Mouse (Mus musculus): ENCODE data around the gene Miip. TPM values are rescaled to one million over a fixed set of nuclear protein-coding genes. Genes with fewer than 3 reads are reported as not detected.

The Miip gene
- polyA plus RNA-seq, 1 experiment from 2014 or later = 46.1 TPM

DNA sequence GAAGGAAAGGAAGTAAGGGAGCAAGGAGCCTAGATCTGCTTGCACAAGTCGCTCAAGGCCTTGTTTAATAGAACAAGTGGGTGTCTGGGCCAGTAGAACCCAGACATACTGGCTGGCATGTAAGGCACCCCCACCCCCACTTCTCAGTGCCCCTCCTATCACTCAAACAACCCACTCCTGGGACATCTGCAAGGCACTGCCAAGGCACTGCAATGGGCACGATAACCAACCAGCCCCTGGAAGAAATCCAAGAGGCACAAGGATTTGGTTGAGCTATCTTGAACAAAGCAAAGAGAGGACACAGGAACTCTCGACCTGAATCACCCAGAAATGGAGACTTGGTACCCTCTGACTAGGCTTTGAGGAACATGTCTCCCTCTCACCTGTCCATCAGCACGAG, 19.6 kb upstream of the Miip start:
- peaks cover 88% of the 10 kb centered on the region for H3K36me3 ChIP-seq
- no peak for ATAC-seq (ENCODE audit: low FRiP score)
- H3K4me3 ChIP-seq = no peak overlapping the region
- H3K9me3 ChIP-seq (replicated peaks) = no peaks in the 10 kb centered on the region
- H3K9ac ChIP-seq = no peak overlapping the region
- no peaks in the 10 kb centered on the region for H3K4me1 ChIP-seq
- no peak overlapping the region for H3K27ac ChIP-seq
- 91% methylated on average over 4 of the region's 4 CpGs for WGBS
- H3K4me2 ChIP-seq (replicated peaks) = no peak overlapping the region
- no peaks in the 10 kb centered on the region for H3K27me3 ChIP-seq

DNA sequence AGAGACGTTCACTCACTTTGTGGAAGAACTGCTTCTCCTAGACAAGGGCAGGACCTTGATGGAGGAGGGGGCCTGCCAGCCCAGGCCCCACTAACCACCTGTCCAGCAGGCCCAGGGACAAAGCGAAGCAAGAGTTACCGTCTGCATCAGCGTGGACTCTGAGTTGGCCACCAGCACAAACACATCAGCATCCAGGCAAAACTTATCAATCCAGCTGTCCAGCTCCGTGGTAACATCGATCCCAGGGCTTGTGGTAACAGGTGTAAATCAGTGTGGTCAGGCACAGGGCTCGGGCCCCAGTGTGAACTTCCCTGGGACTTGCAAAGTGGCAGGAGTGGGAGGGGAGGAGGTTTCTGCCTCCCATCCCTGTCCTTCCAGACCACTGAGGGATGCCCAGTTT, 18.7 kb upstream of the Miip start:
- WGBS = 92% methylated on average over 7 of the region's 7 CpGs
- H3K36me3 ChIP-seq = peaks cover 88% of the 10 kb centered on the region

DNA sequence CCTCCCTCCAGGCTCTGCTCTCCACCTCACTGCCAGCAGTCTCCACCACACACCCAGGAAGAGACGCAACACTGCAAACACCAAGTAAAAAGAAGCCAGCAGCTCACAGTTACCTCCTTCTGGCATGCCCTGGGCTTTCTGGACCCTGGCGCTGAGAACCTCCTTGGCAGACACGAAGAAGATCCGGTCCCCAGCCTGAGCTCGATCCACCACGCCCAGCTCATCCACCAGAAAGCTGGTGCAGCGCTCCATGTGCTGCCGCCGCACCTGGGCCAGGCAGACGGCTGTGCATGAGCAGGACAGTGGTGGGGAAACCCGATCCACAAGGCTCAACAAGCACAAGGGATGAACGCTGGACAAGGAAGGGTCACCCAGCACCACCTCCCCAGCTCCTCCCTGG, 17.5 kb upstream of the Miip start:
- Histone ChIP-seq H3K27me3 (no peaks in the 10 kb centered on the region), H3K9ac (no peak overlapping the region), H3K9me3 (replicated peaks) (no peaks in the 10 kb centered on the region), H3K36me3 (peaks cover 92% of the 10 kb centered on the region), H3K27ac (no peak overlapping the region), H3K4me2 (replicated peaks) (no peak overlapping the region), H3K4me1 (no peaks in the 10 kb centered on the region), H3K4me3 (no peak overlapping the region)
- ATAC-seq (ENCODE audit: low FRiP score) = no peak
- WGBS = 95% methylated on average over 12 of the region's 12 CpGs

More for the DNA sequence above, 18.7 kb upstream of the Miip start:
- Histone ChIP-seq H3K27me3 (no peaks in the 10 kb centered on the region), H3K4me1 (no peaks in the 10 kb centered on the region), H3K4me3 (no peak overlapping the region), H3K4me2 (replicated peaks) (no peak overlapping the region), H3K9ac (no peak overlapping the region), H3K27ac (no peak overlapping the region), H3K9me3 (replicated peaks) (no peaks in the 10 kb centered on the region)
- ATAC-seq (ENCODE audit: low FRiP score) = no peak

DNA sequence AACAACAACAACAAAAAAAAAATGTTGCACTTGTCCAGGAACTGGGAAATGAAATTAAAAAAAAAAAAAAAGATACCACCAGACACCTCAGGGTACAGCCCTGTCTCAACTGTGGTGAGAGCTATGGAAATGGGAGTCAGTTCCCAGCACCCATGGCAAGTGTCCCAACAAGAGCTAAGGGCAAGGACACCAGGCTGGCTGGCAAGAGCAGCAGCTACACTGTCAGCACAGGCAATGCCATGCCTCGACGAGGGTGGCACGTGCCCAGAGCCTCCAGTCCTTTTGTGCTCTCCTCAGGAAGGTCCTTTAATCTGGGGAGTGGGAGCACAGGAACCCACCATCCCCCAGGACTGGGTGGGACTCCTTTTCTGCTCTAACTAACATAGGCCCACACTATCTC, 15.5 kb upstream of the Miip start:
- 95% methylated on average over 3 of the region's 3 CpGs for WGBS
- no peaks in the 10 kb centered on the region for H3K4me1 ChIP-seq
- no peak for ATAC-seq (ENCODE audit: low FRiP score)
- H3K4me2 ChIP-seq (replicated peaks) = no peak overlapping the region
- H3K4me3 ChIP-seq = no peak overlapping the region
- no peaks in the 10 kb centered on the region for H3K9me3 ChIP-seq (replicated peaks)
- H3K9ac ChIP-seq = no peak overlapping the region
- no peak overlapping the region for H3K27ac ChIP-seq
- H3K27me3 ChIP-seq = no peaks in the 10 kb centered on the region
- peaks cover 94% of the 10 kb centered on the region for H3K36me3 ChIP-seq

DNA sequence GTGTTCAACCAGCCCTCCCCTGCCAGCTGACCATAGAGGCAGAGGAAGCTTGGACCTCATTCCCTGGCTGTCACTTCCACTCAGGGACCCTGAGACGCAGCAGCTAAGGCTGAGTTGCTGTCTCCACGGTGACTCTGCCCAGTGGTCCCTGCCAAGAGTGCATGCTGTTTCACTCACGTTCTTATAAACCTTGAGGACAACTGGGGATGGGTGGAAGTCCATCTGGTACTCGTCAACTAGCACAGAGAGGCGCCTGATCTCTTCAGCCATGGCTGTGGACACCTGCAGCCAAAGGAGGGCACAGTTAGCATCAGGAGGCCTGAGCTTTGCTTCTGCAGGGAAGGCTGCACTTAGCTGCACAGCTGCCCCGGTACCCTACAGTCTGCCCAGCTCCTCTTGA, 14.4 kb upstream of the Miip start:
- H3K36me3 ChIP-seq = peaks cover 96% of the 10 kb centered on the region
- H3K4me1 ChIP-seq = no peaks in the 10 kb centered on the region
- 88% methylated on average over 6 of the region's 6 CpGs for WGBS
- no peak overlapping the region for H3K27ac ChIP-seq
- H3K4me2 ChIP-seq (replicated peaks) = no peak overlapping the region
- H3K9ac ChIP-seq = no peak overlapping the region
- H3K4me3 ChIP-seq = no peak overlapping the region
- no peaks in the 10 kb centered on the region for H3K27me3 ChIP-seq
- no peaks in the 10 kb centered on the region for H3K9me3 ChIP-seq (replicated peaks)
- ATAC-seq (ENCODE audit: low FRiP score) = no peak

DNA sequence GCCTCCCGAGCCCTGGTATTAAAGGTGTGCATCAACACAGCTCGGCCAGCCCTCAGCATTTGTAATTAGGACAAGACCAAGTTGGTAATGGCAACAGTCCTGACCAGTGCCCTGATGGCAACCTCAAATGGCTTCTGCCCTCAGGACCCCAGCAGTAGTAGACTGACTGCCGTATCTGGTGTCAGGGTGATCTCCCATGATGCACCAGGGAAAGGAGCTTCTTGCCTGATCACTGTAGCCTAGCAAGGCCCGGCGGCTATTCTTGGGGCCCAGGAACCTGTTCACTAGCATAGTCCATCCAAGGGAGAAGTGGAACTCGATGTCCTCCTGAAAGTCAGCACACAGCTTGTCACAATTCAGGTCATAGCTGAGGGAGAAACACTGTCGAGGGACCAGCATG, 13.2 kb upstream of the Miip start:
- Histone ChIP-seq H3K4me1 (no peaks in the 10 kb centered on the region), H3K27me3 (no peaks in the 10 kb centered on the region), H3K9me3 (replicated peaks) (no peaks in the 10 kb centered on the region), H3K36me3 (peaks cover 94% of the 10 kb centered on the region), H3K27ac (no peak overlapping the region), H3K9ac (no peak overlapping the region), H3K4me2 (replicated peaks) (no peak overlapping the region), H3K4me3 (no peak overlapping the region)
- WGBS = 94% methylated on average over 7 of the region's 7 CpGs
- ATAC-seq (ENCODE audit: low FRiP score) = no peak

DNA sequence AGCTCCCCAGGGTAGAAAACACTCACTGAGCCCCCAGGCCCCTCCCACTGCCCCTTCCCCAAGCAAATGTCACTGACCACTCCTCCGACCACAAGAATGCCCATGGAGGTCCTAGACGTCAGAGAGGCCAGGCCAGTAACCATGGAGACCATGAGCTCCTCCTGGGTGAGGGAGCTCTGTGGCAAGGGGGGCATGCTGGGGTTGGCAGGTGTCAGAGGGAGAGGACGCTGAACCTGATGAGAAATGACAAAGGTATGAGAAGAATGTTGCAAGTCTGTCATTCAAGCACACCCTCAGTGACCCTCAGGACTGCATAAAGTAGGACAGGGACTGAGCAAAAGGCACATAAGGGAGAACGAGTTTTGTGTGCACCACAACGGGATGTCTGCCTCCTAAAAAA, 11.2 kb upstream of the Miip start:
- Histone ChIP-seq H3K27me3 (no peaks in the 10 kb centered on the region), H3K27ac (no peak overlapping the region), H3K9ac (no peak overlapping the region), H3K4me3 (no peak overlapping the region), H3K36me3 (peaks cover 95% of the 10 kb centered on the region), H3K4me2 (replicated peaks) (no peak overlapping the region), H3K9me3 (replicated peaks) (no peaks in the 10 kb centered on the region), H3K4me1 (no peaks in the 10 kb centered on the region)
- no peak for ATAC-seq (ENCODE audit: low FRiP score)
- 59% methylated on average over 5 of the region's 5 CpGs for WGBS

DNA sequence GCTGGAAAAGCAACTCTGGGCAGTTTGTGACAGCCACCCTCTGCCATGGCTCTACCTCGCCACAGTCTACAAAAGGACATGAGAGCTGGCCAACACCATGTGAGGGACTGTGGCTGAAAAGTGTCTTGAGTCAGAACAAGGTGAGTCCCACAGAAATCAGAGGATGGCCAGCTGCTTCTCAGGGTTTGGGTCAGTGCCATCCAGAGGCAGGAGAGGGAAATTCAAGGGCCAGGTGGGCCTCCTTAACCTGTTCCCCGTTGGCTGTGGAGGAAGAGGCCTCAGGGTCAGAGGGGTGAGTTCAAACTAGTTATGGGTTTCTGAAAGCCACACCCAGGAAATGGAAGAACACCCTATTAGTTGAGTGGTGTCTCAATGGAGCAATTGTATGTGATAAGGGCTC, 10.8 kb upstream of the Miip start:
- H3K4me3 ChIP-seq = no peak overlapping the region
- no peak overlapping the region for H3K9ac ChIP-seq
- peaks cover 95% of the 10 kb centered on the region for H3K36me3 ChIP-seq
- no peaks in the 10 kb centered on the region for H3K27me3 ChIP-seq
- whole genome bisulfite sequencing = 79% methylated on average over 2 of the region's 2 CpGs
- no peak overlapping the region for H3K4me2 ChIP-seq (replicated peaks)
- no peak overlapping the region for H3K27ac ChIP-seq
- no peak for ATAC-seq (ENCODE audit: low FRiP score)
- no peaks in the 10 kb centered on the region for H3K9me3 ChIP-seq (replicated peaks)
- no peaks in the 10 kb centered on the region for H3K4me1 ChIP-seq

DNA sequence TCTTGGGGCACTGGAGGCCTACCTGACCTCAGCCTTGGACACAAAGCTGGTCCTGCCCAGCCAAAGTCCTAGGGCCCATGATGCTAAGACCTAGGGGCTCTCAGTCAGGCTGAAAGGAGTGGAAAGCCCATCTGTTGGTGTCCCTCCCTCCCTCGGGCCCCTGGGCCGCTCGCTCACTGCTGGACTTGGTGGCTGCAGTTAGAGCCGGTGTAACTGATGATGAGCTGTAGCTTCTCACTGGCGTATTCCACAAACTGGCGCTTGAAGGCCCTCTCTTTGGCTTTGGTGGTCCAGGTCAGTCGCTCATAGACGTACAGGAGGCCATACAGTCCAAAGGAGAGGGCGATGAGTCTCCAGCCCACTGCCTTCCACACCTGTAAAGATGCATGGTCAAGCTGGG, 9.9 kb upstream of the Miip start:
- H3K27ac ChIP-seq = no peak overlapping the region
- no peak for ATAC-seq (ENCODE audit: low FRiP score)
- peaks cover 96% of the 10 kb centered on the region for H3K36me3 ChIP-seq
- H3K4me1 ChIP-seq = no peaks in the 10 kb centered on the region
- H3K4me2 ChIP-seq (replicated peaks) = no peak overlapping the region
- no peak overlapping the region for H3K4me3 ChIP-seq
- H3K9me3 ChIP-seq (replicated peaks) = no peaks in the 10 kb centered on the region
- H3K27me3 ChIP-seq = no peaks in the 10 kb centered on the region
- H3K9ac ChIP-seq = no peak overlapping the region
- WGBS = 95% methylated on average over 9 of the region's 9 CpGs

DNA sequence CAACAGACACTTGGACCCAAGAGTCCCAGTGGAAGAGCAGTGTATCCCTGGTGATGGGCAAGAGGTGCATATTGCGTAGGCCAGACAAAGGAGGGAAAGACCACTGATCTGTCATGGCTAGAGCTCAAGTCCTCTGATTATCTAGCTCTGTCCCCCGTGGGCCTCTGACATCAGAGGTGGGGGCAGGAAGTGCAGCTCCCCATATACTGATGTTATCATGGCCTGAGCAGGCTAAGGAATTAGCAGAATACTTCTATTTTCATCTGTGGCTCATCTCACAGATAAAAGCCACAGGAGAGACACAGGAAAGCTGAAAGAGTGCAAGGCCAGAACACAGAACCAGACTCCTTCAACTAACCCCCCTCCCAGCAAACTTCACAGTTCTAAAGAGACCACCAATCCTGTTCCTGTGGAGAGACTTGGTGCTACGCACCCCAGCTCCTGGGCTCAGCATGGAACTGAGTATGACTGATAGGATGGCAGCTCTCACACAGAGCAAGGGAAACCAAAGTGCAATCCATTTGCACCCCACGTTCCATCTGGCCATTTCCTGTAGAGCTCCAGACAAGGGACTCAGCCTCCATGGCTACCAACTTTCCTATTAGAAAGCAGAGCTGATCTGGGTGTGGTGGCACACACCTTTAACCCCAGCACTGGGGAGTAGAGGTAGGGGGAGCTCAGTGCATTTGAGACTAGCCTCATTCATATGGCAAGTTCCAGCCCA, 7.4 kb upstream of the Miip start:
- no peaks in the 10 kb centered on the region for H3K4me1 ChIP-seq
- ATAC-seq (ENCODE audit: low FRiP score) = no peak
- peaks cover 93% of the 10 kb centered on the region for H3K36me3 ChIP-seq
- no peaks in the 10 kb centered on the region for H3K27me3 ChIP-seq
- no peak overlapping the region for H3K9ac ChIP-seq
- no peak overlapping the region for H3K27ac ChIP-seq
- no peaks in the 10 kb centered on the region for H3K9me3 ChIP-seq (replicated peaks)
- no peak overlapping the region for H3K4me3 ChIP-seq
- WGBS = 92% methylated on average over 4 of the region's 4 CpGs
- H3K4me2 ChIP-seq (replicated peaks) = no peak overlapping the region

DNA sequence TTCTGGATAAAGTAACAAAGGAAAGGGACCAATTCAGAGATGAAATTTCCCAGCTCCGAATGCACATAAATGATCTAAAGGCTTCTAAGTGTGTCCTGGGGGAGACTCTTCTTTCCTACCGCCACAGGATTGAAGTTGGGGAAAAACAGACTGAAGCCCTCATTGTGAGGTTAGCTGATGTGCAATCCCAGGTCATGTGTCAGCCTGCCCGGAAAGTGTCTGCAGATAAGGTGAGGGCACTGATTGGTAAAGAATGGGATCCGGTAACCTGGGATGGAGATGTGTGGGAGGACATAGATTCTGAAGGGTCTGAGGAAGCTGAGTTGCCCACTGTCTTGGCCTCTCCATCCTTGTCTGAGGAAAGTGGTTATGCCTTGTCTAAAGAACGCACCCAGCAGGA, 622 bp upstream of the Miip start:
- Histone ChIP-seq H3K36me3 (peaks cover 48% of the 10 kb centered on the region), H3K4me3 (peak overlapping the region; percentile 70), H3K4me2 (replicated peaks) (peak overlapping the region; percentile 76), H3K4me1 (peaks cover 24% of the 10 kb centered on the region), H3K27ac (0 out of 2 replicates have a peak overlapping the region, but pooled peaks have one; percentile 26), H3K9ac (peak overlapping the region; percentile 60), H3K27me3 (no peaks in the 10 kb centered on the region), H3K9me3 (replicated peaks) (no peaks in the 10 kb centered on the region)
- ATAC-seq (ENCODE audit: low FRiP score) = no peak
- 18% methylated on average over 5 of the region's 5 CpGs for WGBS

DNA sequence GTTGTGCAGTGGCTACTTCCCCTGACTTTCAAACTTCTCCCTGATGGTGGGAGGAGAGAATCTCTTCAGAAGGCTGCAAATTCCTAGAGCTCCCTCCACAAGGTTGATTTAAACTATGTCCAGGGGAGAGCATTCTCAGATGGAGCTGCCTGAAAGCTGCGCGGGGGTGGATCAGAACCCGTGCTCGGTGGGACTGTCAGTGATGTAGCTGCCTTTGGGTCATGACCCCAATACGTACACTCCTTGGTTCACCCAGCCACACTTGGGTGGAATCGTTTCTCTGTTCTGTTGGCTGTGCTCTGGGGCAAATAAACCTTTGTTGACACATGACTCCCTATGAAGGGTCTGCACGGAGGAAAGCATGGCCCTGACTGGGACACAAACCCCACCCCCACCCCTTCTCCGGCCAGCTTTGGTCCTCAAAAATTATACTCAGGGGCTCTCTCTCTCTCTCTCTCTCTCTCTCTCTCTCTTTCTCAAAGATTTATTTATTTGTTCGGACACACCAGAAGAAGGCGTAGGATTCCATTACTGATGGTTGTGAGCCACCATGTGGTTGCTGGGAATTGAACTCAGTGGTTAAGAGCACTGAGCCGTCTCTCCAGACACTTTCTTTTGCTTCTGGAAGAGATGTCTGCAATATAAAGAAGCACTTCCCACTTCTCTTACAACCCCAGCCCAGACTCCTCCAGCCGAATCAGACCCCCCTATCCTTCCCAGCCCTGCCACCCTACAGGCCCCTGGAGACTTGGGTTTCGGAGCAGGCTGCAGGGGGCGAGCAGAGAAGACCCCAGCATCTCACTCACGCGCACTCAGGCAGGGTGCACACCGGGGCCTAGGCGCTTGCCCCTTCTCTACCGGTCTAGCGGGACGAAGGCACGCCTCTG, 810 bp downstream of the Miip start:
- Histone ChIP-seq H3K27me3 (no peaks in the 10 kb centered on the region), H3K27ac (peak overlapping the region; percentile 82), H3K36me3 (peaks cover 42% of the 10 kb centered on the region), H3K4me1 (peaks cover 24% of the 10 kb centered on the region), H3K9ac (peak overlapping the region; percentile 77), H3K4me3 (peak overlapping the region; percentile 70), H3K4me2 (replicated peaks) (peak overlapping the region; percentile 59), H3K9me3 (replicated peaks) (no peaks in the 10 kb centered on the region)
- peak; percentile 7 for ATAC-seq (ENCODE audit: low FRiP score)
- 7% methylated on average over 22 of the region's 22 CpGs for WGBS

Measured in hindbrain, embryonic 12.5 days (tissue).